Mouse (Mus musculus) splenic B cell, adult 2 months (primary cell): Measurements from ENCODE around the gene Lyrm1.

Experiments used
- DNase-seq: peaks from one replicate; pipeline ENCODE4 v3.0.0-alpha.2; 2011; ENCODE audit warnings: low read depth, low spot score
- H3K27me3 ChIP-seq: 2 replicates; pipeline ENCODE4 v1.6.1; 2012; ENCODE audit warnings: mild to moderate bottlenecking, low read length, moderate library complexity, mixed read lengths; ENCODE audit not compliant: control insufficient read depth, poor library complexity, insufficient read depth, severe bottlenecking
- H3K36me3 ChIP-seq: 2 replicates; pipeline ENCODE4 v1.6.1; 2012; ENCODE audit warnings: mild to moderate bottlenecking, low read length, moderate library complexity, mixed read lengths; ENCODE audit not compliant: control insufficient read depth, poor library complexity, insufficient read depth, severe bottlenecking

Lyrm1 gene

GRCm38 (mm10) chr7:119895639-119896512, at the start of gene Lyrm1, which contains the start of gene Dcun1d3:
Lyrm1 (plus strand) TSS chr7:119895861.
Dcun1d3 (minus strand) TSS chr7:119896298.
- H3K36me3 ChIP-seq = no peaks in the 10 kb centered on the region
- peak; percentile 97 for DNase-seq
- H3K27me3 ChIP-seq = no peaks in the 10 kb centered on the region

GRCm38 (mm10) chr7:119847396-119847795, 48.3 kb upstream of the Lyrm1 start:
- DNase-seq = no peak
- Histone ChIP-seq H3K36me3 (no peaks in the 10 kb centered on the region), H3K27me3 (no peaks in the 10 kb centered on the region)

- H3K36me3 ChIP-seq = no peaks in the 10 kb centered on the region
- DNase-seq = peak; percentile 29
- H3K27me3 ChIP-seq = no peaks in the 10 kb centered on the region
Observed at GRCm38 (mm10) chr7:119849096-119849495, 46.6 kb upstream of the Lyrm1 start.

GRCm38 (mm10) chr7:119850737-119851136, 44.9 kb upstream of the Lyrm1 start:
- H3K36me3 ChIP-seq = no peaks in the 10 kb centered on the region

GRCm38 (mm10) chr7:119852494-119852893, 43.2 kb upstream of the Lyrm1 start:
- DNase-seq = no peak
- Histone ChIP-seq H3K36me3 (no peaks in the 10 kb centered on the region; the same call in 1 of the 2 replicates), H3K27me3 (no peaks in the 10 kb centered on the region)

More at GRCm38 (mm10) chr7:119850737-119851136, 44.9 kb upstream of the Lyrm1 start:
- DNase-seq = no peak
- no peaks in the 10 kb centered on the region for H3K27me3 ChIP-seq

GRCm38 (mm10) chr7:119853186-119853585, 42.5 kb upstream of the Lyrm1 start:
- H3K27me3 ChIP-seq = no peaks in the 10 kb centered on the region
- no peak for DNase-seq
- no peaks in the 10 kb centered on the region; the same call in 1 of the 2 replicates for H3K36me3 ChIP-seq

GRCm38 (mm10) chr7:119854362-119854761, 41.3 kb upstream of the Lyrm1 start:
- Histone ChIP-seq H3K36me3 (no peaks in the 10 kb centered on the region; the same call in 1 of the 2 replicates), H3K27me3 (no peaks in the 10 kb centered on the region)
- DNase-seq = no peak

GRCm38 (mm10) chr7:119855031-119855430, 40.6 kb upstream of the Lyrm1 start:
- no peaks in the 10 kb centered on the region; the same call in 1 of the 2 replicates for H3K36me3 ChIP-seq
- DNase-seq = no peak
- H3K27me3 ChIP-seq = no peaks in the 10 kb centered on the region

GRCm38 (mm10) chr7:119859476-119859875, 36.2 kb upstream of the Lyrm1 start:
- Histone ChIP-seq H3K36me3 (no peaks in the 10 kb centered on the region; the same call in 1 of the 2 replicates), H3K27me3 (no peaks in the 10 kb centered on the region)
- no peak for DNase-seq

- DNase-seq = no peak
Observed at GRCm38 (mm10) chr7:119860116-119860515, 35.5 kb upstream of the Lyrm1 start.

GRCm38 (mm10) chr7:119860554-119860953, 35.1 kb upstream of the Lyrm1 start:
- H3K27me3 ChIP-seq = no peaks in the 10 kb centered on the region
- DNase-seq = no peak
- no peaks in the 10 kb centered on the region; the same call in 1 of the 2 replicates for H3K36me3 ChIP-seq

More at GRCm38 (mm10) chr7:119860116-119860515, 35.5 kb upstream of the Lyrm1 start:
- Histone ChIP-seq H3K27me3 (no peaks in the 10 kb centered on the region), H3K36me3 (no peaks in the 10 kb centered on the region; the same call in 1 of the 2 replicates)

- Histone ChIP-seq H3K36me3 (no peaks in the 10 kb centered on the region; the same call in 1 of the 2 replicates), H3K27me3 (no peaks in the 10 kb centered on the region)
- no peak for DNase-seq
Observed at GRCm38 (mm10) chr7:119860971-119861334, 34.7 kb upstream of the Lyrm1 start.

GRCm38 (mm10) chr7:119861335-119862091, 34.1 kb upstream of the Lyrm1 start:
- Histone ChIP-seq H3K27me3 (no peaks in the 10 kb centered on the region), H3K36me3 (no peaks in the 10 kb centered on the region; the same call in 1 of the 2 replicates)
- no peak for DNase-seq

- no peaks in the 10 kb centered on the region; the same call in 1 of the 2 replicates for H3K36me3 ChIP-seq
- no peak for DNase-seq
- H3K27me3 ChIP-seq = no peaks in the 10 kb centered on the region
Observed at GRCm38 (mm10) chr7:119862167-119862566, 33.5 kb upstream of the Lyrm1 start.

- H3K27me3 ChIP-seq = no peaks in the 10 kb centered on the region
- H3K36me3 ChIP-seq = no peaks in the 10 kb centered on the region
- no peak for DNase-seq
Observed at GRCm38 (mm10) chr7:119864500-119864899, 31.2 kb upstream of the Lyrm1 start.
